Comparison of ENCODE assay signal across 9 mouse cellular contexts in genomic region chr1:174502846-174503745, GRCm38 (mm10). TPM values are rescaled to one million over a fixed set of nuclear protein-coding genes. Genes with fewer than 3 reads are reported as not detected.
DNase-seq lines count a peak whose midpoint lies in the region; ATAC-seq and TF ChIP-seq lines count a peak whose summit lies in the region.
"Had no signal": no experiment of that assay in that cellular context is flagged by ENCODE, and none has a peak within 500 bp of the region (broad histone marks: within the 10 kb centered on the region; RNA-seq: fewer than 3 reads in every experiment).

No protein-coding gene starts in this region.

- H3K4me1 ChIP-seq in liver, embryonic 14.5 days (replicated peaks; ENCODE audit: control insufficient read depth in 2 of 2, insufficient read depth in 2 of 2, low read length in 1 of 2) = no peaks in the 10 kb centered on the region

- 3% methylated on average over 53 of the region's 53 CpGs for WGBS in liver, embryonic 14.5 days (ENCODE audit: insufficient replicate concordance)

- no peak for TF ChIP-seq CTCF in liver, embryonic 14.5 days (IDR thresholded peaks at IDR 0.05; ENCODE audit: low read depth)

- no peak for TF ChIP-seq EP300 in liver, embryonic 14.5 days (IDR thresholded peaks at IDR 0.05; ENCODE audit: low read depth)

- no peak for ATAC-seq in liver, embryonic 14.5 days (ENCODE audit: insufficient read depth)

- no peak overlapping the region for H3K27ac ChIP-seq in liver, embryonic 14.5 days
- H3K27ac ChIP-seq: macrophage had no signal

- no peaks in the 10 kb centered on the region for H3K9me3 ChIP-seq in liver, embryonic 14.5 days (ENCODE audit: control insufficient read depth, low read length)

- no peaks in the 10 kb centered on the region for H3K36me3 ChIP-seq in liver, embryonic 14.5 days (replicated peaks; ENCODE audit: control insufficient read depth, insufficient read depth, low read depth)

- DNase-seq in layer of hippocampus, adult 11-12 months (ENCODE audit: low spot score) = peak; percentile 64
- no peak for DNase-seq in layer of hippocampus, adult 9-10 months (ENCODE audit: low spot score)
- DNase-seq in cerebellum, adult 9-10 months = peak; percentile 85
- peak; percentile 50 to 64 for DNase-seq in frontal cortex, postnatal 10 days (ENCODE audit: low spot score in 2 of 2)
- DNase-seq in kidney, postnatal 10 days = peak; percentile 18
- DNase-seq in liver, embryonic 14.5 days (ENCODE audit: low read depth in 3 of 3, low spot score in 3 of 3) = no peak
- DNase-seq in retina, postnatal 1 day = peak; percentile 59
- no peak for DNase-seq in MN1 (ENCODE audit: low spot score)

- H3K27me3 ChIP-seq in liver, embryonic 14.5 days (ENCODE audit: control insufficient read depth, insufficient read depth, low read length) = peaks cover 28% of the 10 kb centered on the region

- H3K4me2 ChIP-seq in liver, embryonic 14.5 days (ENCODE audit: low read depth) = peak overlapping the region; percentile 29

- no peak overlapping the region for H3K9ac ChIP-seq in liver, embryonic 14.5 days (replicated peaks)

- no peak overlapping the region for H3K4me3 ChIP-seq in liver, embryonic 14.5 days (ENCODE audit: insufficient read depth in 1 of 2, low read depth in 2 of 2, low read length in 2 of 2)

RNA-seq across cellular contexts. Expression of gene Fmn2, which starts 1.5 kb away (rescaled TPM):
- 0.03 and 0.17 TPM in 2 replicates for polyA plus RNA-seq in liver, embryonic 14.5 days (2012; rRNA removed)
- polyA plus RNA-seq in liver, embryonic 14.5 days (2014; fragmentation: Nextera tagmentation; extraction: Ambion mirVana) = not detected in 2 replicates
- polyA plus RNA-seq: macrophage had no signal

Comparison
In these comparisons a context has a peak if more than half of its experiments do, and no peak if none do; other contexts are left out.
1. DNase-seq: peak in layer of hippocampus, adult 11-12 months (single experiment), cerebellum, adult 9-10 months (single experiment), frontal cortex, postnatal 10 days (2 of 2), kidney, postnatal 10 days (single experiment) and retina, postnatal 1 day (single experiment); none in layer of hippocampus, adult 9-10 months (single experiment), liver, embryonic 14.5 days (0 of 3) and MN1 (single experiment).